Mouse (Mus musculus): ENCODE results near the gene Capza2.

DNA sequence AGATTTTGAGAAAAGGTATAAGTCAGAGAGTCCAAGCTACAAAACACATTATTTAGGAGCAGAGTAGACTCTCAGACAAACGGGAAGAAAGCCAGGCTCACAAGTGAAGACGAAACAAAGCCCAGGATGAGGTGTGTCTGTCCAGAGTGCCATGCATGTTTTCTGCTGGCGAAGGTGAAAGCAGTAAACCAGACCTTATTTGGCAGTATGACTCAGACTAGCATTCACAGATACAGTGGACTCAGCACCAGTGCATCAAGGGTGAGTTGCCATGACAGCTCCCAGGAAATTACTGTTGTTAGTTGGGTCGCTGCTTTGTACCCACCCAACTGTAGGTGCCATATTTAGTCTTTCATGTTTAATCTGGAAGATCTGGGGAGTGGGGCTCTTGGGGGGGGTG, 23.4 kb upstream of the Capza2 start:
- no peak for TF ChIP-seq POLR2A (IDR thresholded peaks at IDR 0.05; ENCODE audit: low read depth, low read length)
- no peak for TF ChIP-seq CTCF (IDR thresholded peaks at IDR 0.05; ENCODE audit: extremely low read depth, insufficient read depth, insufficient read length, insufficient replicate concordance)
